Mouse (Mus musculus): ENCODE measurements around the gene Htra2. TPM values are rescaled to one million over a fixed set of nuclear protein-coding genes. Genes with fewer than 3 reads are reported as not detected.

The Htra2 gene
- total RNA-seq, 2 experiments from 2014 or later = 41.9 to 69.4 TPM

GRCm38 (mm10) chr6:83011255-83011654 is 43.8 kb downstream of the Htra2 start:
- no peak for ATAC-seq (replicated peaks; ENCODE audit: low FRiP score, poor library complexity, severe bottlenecking)

- peak; percentile 39 for ATAC-seq (replicated peaks; ENCODE audit: low FRiP score, poor library complexity, severe bottlenecking)
Observed at GRCm38 (mm10) chr6:83010010-83010409, 45.1 kb downstream of the Htra2 start.

- no peak for ATAC-seq (replicated peaks; ENCODE audit: low FRiP score, poor library complexity, severe bottlenecking)
Observed at GRCm38 (mm10) chr6:83008659-83009058, 46.4 kb downstream of the Htra2 start.

GRCm38 (mm10) chr6:83006114-83006513 is 49.0 kb downstream of the Htra2 start:
- ATAC-seq (replicated peaks; ENCODE audit: low FRiP score, poor library complexity, severe bottlenecking) = no peak

- no peak for ATAC-seq (replicated peaks; ENCODE audit: low FRiP score, poor library complexity, severe bottlenecking)
Observed at GRCm38 (mm10) chr6:83005444-83006011, 49.5 kb downstream of the Htra2 start.

- ATAC-seq (replicated peaks; ENCODE audit: low FRiP score, poor library complexity, severe bottlenecking) = no peak
Observed at GRCm38 (mm10) chr6:83004872-83005271, 50.2 kb downstream of the Htra2 start.

- ATAC-seq (replicated peaks; ENCODE audit: low FRiP score, poor library complexity, severe bottlenecking) = no peak
Observed at GRCm38 (mm10) chr6:83004309-83004708, 50.8 kb downstream of the Htra2 start.

- peak; percentile 67 for ATAC-seq (replicated peaks; ENCODE audit: low FRiP score, poor library complexity, severe bottlenecking)
Observed at GRCm38 (mm10) chr6:83003850-83004249, 51.2 kb downstream of the Htra2 start.

- no peak for ATAC-seq (replicated peaks; ENCODE audit: low FRiP score, poor library complexity, severe bottlenecking)
Observed at GRCm38 (mm10) chr6:83003082-83003481, 52.0 kb downstream of the Htra2 start.

Other genes starting within 250 kb of the Htra2 start
- not detected in 2 replicates for gene Sema4f, start 115.5 kb downstream of the Htra2 start, total RNA-seq (2015; ENCODE audit: low replicate concordance)
- not detected in 2 replicates for gene Sema4f, start 115.5 kb downstream of the Htra2 start, total RNA-seq (2017; ENCODE audit: low replicate concordance)
- 2.7 and 25.6 TPM in 2 replicates for gene M1ap, start 108.4 kb downstream of the Htra2 start, total RNA-seq (2015; ENCODE audit: low replicate concordance)
- 8.2 and 16.6 TPM in 2 replicates for gene M1ap, start 108.4 kb downstream of the Htra2 start, total RNA-seq (2017; ENCODE audit: low replicate concordance)
- 11.3 and 19.4 TPM in 2 replicates for gene Dok1, start 21.8 kb downstream of the Htra2 start, total RNA-seq (2015; ENCODE audit: low replicate concordance)
- 23.9 and 24.7 TPM in 2 replicates for gene Dok1, start 21.8 kb downstream of the Htra2 start, total RNA-seq (2017; ENCODE audit: low replicate concordance)
- 1.5 and 2.9 TPM in 2 replicates for gene Loxl3, start 21.1 kb downstream of the Htra2 start, total RNA-seq (2015; ENCODE audit: low replicate concordance)
- gene Loxl3, start 21.1 kb downstream of the Htra2 start, total RNA-seq (2017; ENCODE audit: low replicate concordance) = 3.2 and 3.6 TPM in 2 replicates
- 197 and 242 TPM in 2 replicates for gene Aup1, start 752 bp downstream of the Htra2 start, total RNA-seq (2015; ENCODE audit: low replicate concordance)
- 212 and 218 TPM in 2 replicates for gene Aup1, start 752 bp downstream of the Htra2 start, total RNA-seq (2017; ENCODE audit: low replicate concordance)
- gene Dqx1, start 2.6 kb upstream of the Htra2 start, total RNA-seq (2015; ENCODE audit: low replicate concordance) = 1.7 and 3.5 TPM in 2 replicates
- 4.2 and 6.7 TPM in 2 replicates for gene Dqx1, start 2.6 kb upstream of the Htra2 start, total RNA-seq (2017; ENCODE audit: low replicate concordance)
- gene Tlx2, start 15.0 kb upstream of the Htra2 start, total RNA-seq (2015; ENCODE audit: low replicate concordance) = not detected in 2 replicates
- not detected in 2 replicates for gene Tlx2, start 15.0 kb upstream of the Htra2 start, total RNA-seq (2017; ENCODE audit: low replicate concordance)
- gene Pcgf1, start 22.6 kb upstream of the Htra2 start, total RNA-seq (2015; ENCODE audit: low replicate concordance) = 19.8 and 29.7 TPM in 2 replicates
- 11.0 and 18.1 TPM in 2 replicates for gene Pcgf1, start 22.6 kb upstream of the Htra2 start, total RNA-seq (2017; ENCODE audit: low replicate concordance)
- gene Lbx2, start 31.1 kb upstream of the Htra2 start, total RNA-seq (2015; ENCODE audit: low replicate concordance) = not detected in 2 replicates
- not detected in 2 replicates for gene Lbx2, start 31.1 kb upstream of the Htra2 start, total RNA-seq (2017; ENCODE audit: low replicate concordance)
- gene Ccdc142, start 46.3 kb upstream of the Htra2 start, total RNA-seq (2015; ENCODE audit: low replicate concordance) = not detected in 2 replicates
- 0.98 TPM in 1 of 2 replicates, not detected in the other for gene Ccdc142, start 46.3 kb upstream of the Htra2 start, total RNA-seq (2017; ENCODE audit: low replicate concordance)
- gene Gm42688, start 46.3 kb upstream of the Htra2 start, total RNA-seq (2015; ENCODE audit: low replicate concordance) = 0.19 TPM in 1 of 2 replicates, not detected in the other
- 0.94 TPM in 1 of 2 replicates, not detected in the other for gene Gm42688, start 46.3 kb upstream of the Htra2 start, total RNA-seq (2017; ENCODE audit: low replicate concordance)
- 21.7 and 33.9 TPM in 2 replicates for gene Mrpl53, start 53.8 kb upstream of the Htra2 start, total RNA-seq (2015; ENCODE audit: low replicate concordance)
- gene Mrpl53, start 53.8 kb upstream of the Htra2 start, total RNA-seq (2017; ENCODE audit: low replicate concordance) = 6.6 and 14.8 TPM in 2 replicates
- 5.8 and 11.3 TPM in 2 replicates for gene Mogs, start 60.2 kb upstream of the Htra2 start, total RNA-seq (2015; ENCODE audit: low replicate concordance)
- gene Mogs, start 60.2 kb upstream of the Htra2 start, total RNA-seq (2017; ENCODE audit: low replicate concordance) = 13.8 and 18.5 TPM in 2 replicates
- 7.1 and 18.8 TPM in 2 replicates for gene Wbp1, start 66.3 kb upstream of the Htra2 start, total RNA-seq (2015; ENCODE audit: low replicate concordance)
- 18.3 and 42.2 TPM in 2 replicates for gene Wbp1, start 66.3 kb upstream of the Htra2 start, total RNA-seq (2017; ENCODE audit: low replicate concordance)
- gene Ino80b, start 70.2 kb upstream of the Htra2 start, total RNA-seq (2015; ENCODE audit: low replicate concordance) = 0.77 and 5.2 TPM in 2 replicates
- 19.2 and 25.0 TPM in 2 replicates for gene Ino80b, start 70.2 kb upstream of the Htra2 start, total RNA-seq (2017; ENCODE audit: low replicate concordance)
- gene Rtkn, start 80.2 kb upstream of the Htra2 start, total RNA-seq (2015; ENCODE audit: low replicate concordance) = 0.63 TPM in 1 of 2 replicates, not detected in the other
- not detected in 2 replicates for gene Rtkn, start 80.2 kb upstream of the Htra2 start, total RNA-seq (2017; ENCODE audit: low replicate concordance)
- not detected in 2 replicates for gene Wdr54, start 101.1 kb upstream of the Htra2 start, total RNA-seq (2015; ENCODE audit: low replicate concordance)
- 0.28 TPM in 1 of 2 replicates, not detected in the other for gene Wdr54, start 101.1 kb upstream of the Htra2 start, total RNA-seq (2017; ENCODE audit: low replicate concordance)
- gene 1700003E16Rik, start 101.1 kb upstream of the Htra2 start, total RNA-seq (2015; ENCODE audit: low replicate concordance) = not detected in 2 replicates
- gene 1700003E16Rik, start 101.1 kb upstream of the Htra2 start, total RNA-seq (2017; ENCODE audit: low replicate concordance) = not detected in 2 replicates
- gene Dctn1, start 110.6 kb upstream of the Htra2 start, total RNA-seq (2015; ENCODE audit: low replicate concordance) = 21.7 and 21.9 TPM in 2 replicates
- gene Dctn1, start 110.6 kb upstream of the Htra2 start, total RNA-seq (2017; ENCODE audit: low replicate concordance) = 18.0 and 25.9 TPM in 2 replicates
- gene Slc4a5, start 164.6 kb upstream of the Htra2 start, total RNA-seq (2015; ENCODE audit: low replicate concordance) = 1.0 and 1.2 TPM in 2 replicates
- 0.28 and 0.43 TPM in 2 replicates for gene Slc4a5, start 164.6 kb upstream of the Htra2 start, total RNA-seq (2017; ENCODE audit: low replicate concordance)